Mouse (Mus musculus): ENCODE results near the gene Fabp7.

Gene Fabp7

GRCm38 (mm10) chr10:57807754-57808153, 23.1 kb downstream of the Fabp7 start:
- no peak for DNase-seq

GRCm38 (mm10) chr10:57812161-57812856, 27.6 kb downstream of the Fabp7 start:
- DNase-seq: no peak

- DNase-seq: no peak
Measured at GRCm38 (mm10) chr10:57814295-57814694, 29.6 kb downstream of the Fabp7 start.

GRCm38 (mm10) chr10:57815869-57816268, 31.2 kb downstream of the Fabp7 start:
- DNase-seq: no peak

- DNase-seq: no peak
Measured at GRCm38 (mm10) chr10:57819209-57819608, 34.5 kb downstream of the Fabp7 start.

GRCm38 (mm10) chr10:57822473-57822872, 37.8 kb downstream of the Fabp7 start:
- no peak for DNase-seq

- no peak for DNase-seq
Measured at GRCm38 (mm10) chr10:57828649-57829048, 44.0 kb downstream of the Fabp7 start.

GRCm38 (mm10) chr10:57829621-57830020, 44.9 kb downstream of the Fabp7 start:
- no peak for DNase-seq

- no peak for DNase-seq
Measured at GRCm38 (mm10) chr10:57835094-57835493, 50.4 kb downstream of the Fabp7 start.

- no peak for DNase-seq
Measured at GRCm38 (mm10) chr10:57835982-57836381, 51.3 kb downstream of the Fabp7 start.
